Mouse (Mus musculus) embryonic facial prominence, embryonic 15.5 days (tissue): ENCODE data around the gene Igsf23. TPM values are rescaled to one million over a fixed set of nuclear protein-coding genes. Genes with fewer than 3 reads are reported as not detected.
A peak's percentile ranks its signal among the peaks of the same experiment; 100 is the strongest.
"Not testable (repeated sequence)": the region's sequence is repeated elsewhere in the genome, so short reads cannot be mapped to it uniquely, and the experiment has no call there.

Experiments used
- ATAC-seq: fragments of 200-750 bp; cut with Nextera tagmentation; 2 replicates; pipeline ENCODE4 v1.8.0; 2017; ENCODE audit warnings: low read depth, moderate TSS enrichment; ENCODE audit not compliant: insufficient number of reproducible peaks, low FRiP score, low TSS enrichment
- H3K27ac ChIP-seq: fragments of 300-500 bp; sonication (generic); replicated peaks from 2 replicates; pipeline ENCODE4 v1.5.1; 2015; ENCODE audit warnings: mild to moderate bottlenecking, inconsistent platforms
- H3K27me3 ChIP-seq: fragments of 300-500 bp; sonication (generic); 2 replicates; pipeline ENCODE4 v1.6.1; 2015; ENCODE audit warnings: inconsistent platforms
- H3K36me3 ChIP-seq: fragments of 300-500 bp; sonication (generic); 2 replicates; pipeline ENCODE4 v1.6.1; 2015; ENCODE audit warnings: mild to moderate bottlenecking, inconsistent platforms
- H3K4me1 ChIP-seq: fragments of 300-500 bp; sonication (generic); 2 replicates; pipeline ENCODE4 v1.6.1; 2015; ENCODE audit warnings: inconsistent platforms
- H3K4me2 ChIP-seq: fragments of 300-500 bp; sonication (generic); replicated peaks from 2 replicates; pipeline ENCODE4 v1.6.1; 2015; ENCODE audit warnings: mild to moderate bottlenecking, inconsistent platforms
- H3K4me3 ChIP-seq: fragments of 300-500 bp; sonication (generic); replicated peaks from 2 replicates; pipeline ENCODE4 v1.5.1; 2015; ENCODE audit warnings: mild to moderate bottlenecking, inconsistent platforms
- H3K9ac ChIP-seq: fragments of 300-500 bp; sonication (generic); 2 replicates; pipeline ENCODE4 v1.6.1; 2015; ENCODE audit warnings: inconsistent platforms
- H3K9me3 ChIP-seq: fragments of 300-500 bp; sonication (generic); replicated peaks from 2 replicates; pipeline ENCODE4 v1.6.1; 2016; ENCODE audit warnings: inconsistent platforms
- WGBS: fragments of 180-500 bp; shearing (Covaris S2); methylation state at CpG from one replicate; pipeline ENCODE4 v1.1.7; 2015; 5-methylcytosine and 5-hydroxymethylcytosine counted together
- polyA plus RNA-seq: library from polyadenylated mRNA; unstranded; fragments of >200 nt; fragmentation: Nextera tagmentation; extraction: Ambion mirVana; gene quantifications from 2 replicates; pipeline ENCODE4 v1.2.1, GENCODE M21; 2015

Gene Igsf23
- polyA plus RNA-seq, 1 experiment from 2014 or later: 0.11 TPM

- Histone ChIP-seq H3K36me3 (no peaks in the 10 kb centered on the region), H3K4me3 (no peak overlapping the region), H3K27ac (no peak overlapping the region), H3K9me3 (no peaks in the 10 kb centered on the region), H3K4me1 (peaks cover 10% of the 10 kb centered on the region; the same call in 1 of the 2 replicates), H3K9ac (no peak overlapping the region), H3K27me3 (peaks cover 13% of the 10 kb centered on the region), H3K4me2 (no peak overlapping the region)
- WGBS: 68% methylated on average over 20 of the region's 20 CpGs
- no peak for ATAC-seq
These were observed 15.3 kb downstream of the Igsf23 start for GRCm38 (mm10) chr7:19935171-19935751.

- Histone ChIP-seq H3K4me1 (0 out of 2 replicates have a peak, but pooled peaks cover 6% of the 10 kb centered on the region), H3K27ac (peak overlapping the region; percentile 60; the same call in 1 of the 2 replicates), H3K27me3 (peaks cover 13% of the 10 kb centered on the region), H3K4me3 (0 out of 2 replicates have a peak overlapping the region, but pooled peaks have one; percentile 11), H3K4me2 (peak overlapping the region; percentile 36), H3K36me3 (no peaks in the 10 kb centered on the region), H3K9ac (no peak overlapping the region), H3K9me3 (no peaks in the 10 kb centered on the region)
- peak; percentile 75; the same call in 1 of the 2 replicates for ATAC-seq
- 19% methylated on average over 21 of the region's 21 CpGs for WGBS
These were observed 17.4 kb downstream of the Igsf23 start for GRCm38 (mm10) chr7:19932877-19933809.

GRCm38 (mm10) chr7:19932133-19932876 lies 18.3 kb downstream of the Igsf23 start:
- H3K4me2 ChIP-seq: no peak overlapping the region
- no peaks in the 10 kb centered on the region for H3K9me3 ChIP-seq
- WGBS: 25% methylated on average over 13 of the region's 13 CpGs
- H3K27me3 ChIP-seq: peaks cover 13% of the 10 kb centered on the region
- H3K9ac ChIP-seq: no peak overlapping the region
- ATAC-seq: no peak
- no peak overlapping the region for H3K27ac ChIP-seq
- H3K36me3 ChIP-seq: no peaks in the 10 kb centered on the region
- H3K4me3 ChIP-seq: no peak overlapping the region
- H3K4me1 ChIP-seq: 0 out of 2 replicates have a peak, but pooled peaks cover 6% of the 10 kb centered on the region

- H3K9ac ChIP-seq, H3K27ac ChIP-seq, H3K4me3 ChIP-seq, H3K4me1 ChIP-seq, H3K36me3 ChIP-seq, ATAC-seq, H3K4me2 ChIP-seq, H3K9me3 ChIP-seq: not testable (repeated sequence)
- H3K27me3 ChIP-seq: peaks cover 13% of the 10 kb centered on the region
- WGBS: 69% methylated on average over 6 of the region's 6 CpGs
These were observed 20.1 kb downstream of the Igsf23 start for GRCm38 (mm10) chr7:19930481-19930880.

GRCm38 (mm10) chr7:19928486-19928885 lies 22.1 kb downstream of the Igsf23 start:
- H3K4me1 ChIP-seq: 0 out of 2 replicates have a peak, but pooled peaks cover 6% of the 10 kb centered on the region
- peaks cover 13% of the 10 kb centered on the region for H3K27me3 ChIP-seq
- no peak overlapping the region for H3K4me3 ChIP-seq
- 64% methylated on average over 5 of the region's 5 CpGs for WGBS
- no peak overlapping the region for H3K4me2 ChIP-seq
- no peak overlapping the region for H3K27ac ChIP-seq
- H3K36me3 ChIP-seq: no peaks in the 10 kb centered on the region
- H3K9ac ChIP-seq: no peak overlapping the region
- ATAC-seq: no peak
- no peaks in the 10 kb centered on the region for H3K9me3 ChIP-seq

GRCm38 (mm10) chr7:19926849-19927480 lies 23.6 kb downstream of the Igsf23 start:
- ATAC-seq: no peak
- Histone ChIP-seq H3K4me1 (no peaks in the 10 kb centered on the region), H3K27ac (no peak overlapping the region), H3K4me2 (no peak overlapping the region), H3K27me3 (peaks cover 7% of the 10 kb centered on the region), H3K9ac (no peak overlapping the region), H3K9me3 (no peaks in the 10 kb centered on the region), H3K4me3 (no peak overlapping the region), H3K36me3 (no peaks in the 10 kb centered on the region)
- 51% methylated on average over 2 of the region's 2 CpGs for WGBS

- no peak for ATAC-seq
- Histone ChIP-seq H3K36me3 (no peaks in the 10 kb centered on the region), H3K27me3 (no peaks in the 10 kb centered on the region), H3K4me2 (no peak overlapping the region), H3K27ac (no peak overlapping the region), H3K4me3 (no peak overlapping the region), H3K9ac (no peak overlapping the region), H3K4me1 (peaks cover under 1% of the 10 kb centered on the region; the same call in 1 of the 2 replicates), H3K9me3 (no peaks in the 10 kb centered on the region)
- WGBS: 66% methylated on average over 1 of the region's 1 CpGs
These were observed 25.2 kb downstream of the Igsf23 start for GRCm38 (mm10) chr7:19925376-19925775.

- H3K4me1 ChIP-seq: peaks cover 8% of the 10 kb centered on the region
- WGBS: 7% methylated on average over 9 of the region's 15 CpGs
- no peak overlapping the region for H3K4me3 ChIP-seq
- H3K27ac ChIP-seq: no peak overlapping the region
- no peaks in the 10 kb centered on the region for H3K9me3 ChIP-seq
- H3K36me3 ChIP-seq: no peaks in the 10 kb centered on the region
- ATAC-seq: no peak
- no peak overlapping the region for H3K9ac ChIP-seq
- H3K27me3 ChIP-seq: no peaks in the 10 kb centered on the region
- no peak overlapping the region for H3K4me2 ChIP-seq
These were observed 26.8 kb downstream of the Igsf23 start for GRCm38 (mm10) chr7:19923797-19924196.

- Histone ChIP-seq H3K4me3 (no peak overlapping the region), H3K27me3 (no peaks in the 10 kb centered on the region), H3K36me3 (0 out of 2 replicates have a peak, but pooled peaks cover under 1% of the 10 kb centered on the region), H3K27ac (no peak overlapping the region), H3K4me2 (no peak overlapping the region), H3K9me3 (no peaks in the 10 kb centered on the region), H3K9ac (no peak overlapping the region), H3K4me1 (peaks cover 8% of the 10 kb centered on the region)
- WGBS: 39% methylated on average over 2 of the region's 2 CpGs
- ATAC-seq: no peak
These were observed 27.2 kb downstream of the Igsf23 start for GRCm38 (mm10) chr7:19923354-19923753.

GRCm38 (mm10) chr7:19920506-19921261 lies 29.9 kb downstream of the Igsf23 start, which contains the start of gene Pvr:
TSS of gene Pvr (minus strand) at chr7:19921160.
- peak within 1 kb of the TSS; percentile 61 for H3K9ac ChIP-seq
- peak; percentile 87 for ATAC-seq
- whole genome bisulfite sequencing: 1% methylated on average over 60 of the region's 60 CpGs

More at GRCm38 (mm10) chr7:19920506-19921261, 29.9 kb downstream of the Igsf23 start, which contains the start of gene Pvr:
- Histone ChIP-seq H3K4me2 (peak within 1 kb of the TSS; percentile 58), H3K36me3 (peaks cover 19% of the 10 kb centered on the region), H3K9me3 (no peaks in the 10 kb centered on the region), H3K4me3 (peak within 1 kb of the TSS; percentile 64), H3K4me1 (peaks cover 8% of the 10 kb centered on the region), H3K27ac (peak within 1 kb of the TSS; percentile 74), H3K27me3 (no peaks in the 10 kb centered on the region)
